Mouse (Mus musculus) embryo, embryonic 10 days (tissue): ENCODE data around the gene Fahd2a.

ENCODE experiments used
- DNase-seq: peaks from one replicate; pipeline ENCODE4 v3.0.0-alpha.2; 2015; ENCODE audit warnings: low spot score

The Fahd2a gene

DNA sequence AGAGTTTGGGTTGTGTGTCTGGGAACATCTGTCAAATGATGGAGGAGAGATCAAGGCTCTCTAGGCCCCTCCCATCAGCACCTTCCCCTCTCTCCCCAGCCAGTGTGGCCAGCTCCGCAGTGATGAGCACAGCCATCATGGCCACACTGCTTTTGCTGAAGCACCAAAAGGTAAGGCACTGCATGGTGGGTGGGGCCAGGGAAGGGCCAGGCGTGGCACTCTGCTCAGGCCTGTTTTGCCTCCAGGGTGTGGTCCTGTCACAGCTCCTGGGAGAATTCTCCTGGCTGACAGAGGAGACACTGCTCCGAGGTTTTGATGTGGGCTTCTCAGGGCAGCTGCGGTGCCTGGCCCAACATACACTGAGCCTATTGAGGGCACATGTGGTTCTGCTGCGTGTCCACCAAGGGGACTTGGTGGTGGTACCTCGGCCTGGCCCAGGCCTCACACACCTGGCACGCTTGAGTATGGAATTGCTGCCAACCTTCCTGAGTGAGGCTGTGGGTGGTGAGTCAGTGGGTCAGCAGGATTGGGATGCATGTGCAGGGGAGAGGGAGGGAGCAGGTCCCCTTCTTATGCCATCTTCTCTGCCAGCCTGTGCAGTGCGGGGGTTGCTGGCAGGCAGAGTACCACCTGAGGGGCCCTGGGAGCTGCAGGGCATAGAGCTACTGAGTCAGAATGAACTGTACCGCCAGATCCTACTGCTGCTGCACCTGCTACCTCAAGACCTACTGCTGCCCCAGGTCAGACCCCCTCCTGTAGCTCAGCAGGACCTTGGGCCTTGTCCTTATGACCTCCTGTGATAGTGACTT lies 10.7 kb downstream of the Fahd2a start:
- DNase-seq = no peak

DNA sequence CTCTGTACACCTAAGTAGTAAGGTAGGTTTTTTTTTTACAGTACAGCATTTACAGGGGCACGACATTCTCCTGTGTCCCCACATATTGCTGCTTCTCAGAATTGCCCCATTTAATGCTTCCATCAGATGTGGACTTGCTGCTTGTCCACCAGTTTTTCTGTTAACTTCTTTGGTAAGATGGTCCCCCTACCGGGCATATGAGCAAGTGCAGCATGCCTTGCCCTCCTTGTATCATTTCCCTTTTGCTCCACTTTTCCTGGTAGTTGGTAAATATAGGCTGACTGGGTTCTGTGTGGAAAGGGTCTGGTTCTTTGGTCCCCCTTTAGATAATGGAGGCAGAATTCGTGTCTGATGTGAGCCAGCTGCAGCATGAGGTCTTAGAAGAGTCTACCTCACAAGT lies 14.1 kb downstream of the Fahd2a start:
- DNase-seq = peak; percentile 73

- no peak for DNase-seq
Observed at GRCm38 (mm10) chr2:127424977-127425376, 19.4 kb downstream of the Fahd2a start, which contains the start of gene Gpat2. Gene Gpat2 (plus strand): TSS chr2:127425199.

DNA sequence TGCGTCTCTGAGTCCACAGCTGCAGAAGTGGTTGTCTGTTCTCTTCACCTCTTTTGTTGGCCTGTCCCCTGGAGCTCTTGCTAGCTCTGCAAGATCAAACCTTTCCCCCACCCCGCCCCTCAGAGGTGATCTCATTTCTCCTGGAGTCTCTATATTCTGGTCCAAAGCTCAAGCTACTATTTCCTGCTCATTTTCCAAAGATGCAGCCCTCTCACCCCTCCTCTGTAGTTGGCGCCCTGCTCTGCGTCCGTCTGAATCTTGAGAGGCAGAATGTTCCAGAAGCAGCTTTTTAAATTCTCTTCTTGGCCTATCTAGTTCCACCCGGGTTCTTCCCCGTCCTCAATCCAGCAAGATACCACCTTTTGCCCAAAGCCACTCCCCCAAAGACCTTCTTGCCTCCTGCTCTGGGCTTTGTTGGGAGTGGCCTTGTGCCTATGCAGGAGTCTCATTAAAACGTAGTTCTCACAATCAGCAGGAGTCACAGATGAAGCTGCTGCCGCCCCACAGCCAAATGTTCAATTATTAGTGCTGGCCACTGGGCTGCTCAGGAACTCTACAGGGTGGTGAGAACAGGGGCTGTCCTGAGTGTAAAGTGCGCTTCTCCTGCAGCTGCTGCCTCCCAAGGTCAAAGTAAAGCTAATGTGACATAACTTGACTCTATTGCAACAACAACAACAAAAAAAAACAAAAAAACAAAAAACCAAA lies 25.9 kb downstream of the Fahd2a start:
- no peak for DNase-seq

DNA sequence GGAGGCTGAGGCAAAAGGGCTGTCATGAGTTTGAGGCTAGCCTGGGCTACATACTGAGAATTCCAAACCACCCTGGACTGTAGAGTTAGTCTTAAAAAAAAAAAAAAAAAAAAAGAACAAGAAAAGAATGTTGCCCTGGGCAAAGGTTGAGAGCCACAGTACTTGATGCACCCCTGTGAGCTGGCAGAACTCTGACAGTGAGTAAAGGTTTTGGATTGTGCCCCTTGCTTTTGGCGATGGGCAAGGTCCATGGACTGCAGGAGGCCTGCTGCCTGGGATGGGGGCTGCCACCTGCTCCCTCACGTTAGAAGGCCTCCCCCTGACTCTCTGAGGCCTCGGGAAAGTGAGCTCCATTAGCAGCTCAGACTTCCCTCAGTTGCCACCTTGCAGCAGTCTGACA lies 27.7 kb downstream of the Fahd2a start:
- DNase-seq = no peak

GRCm38 (mm10) chr2:127415806-127416205 lies 28.6 kb downstream of the Fahd2a start:
- no peak for DNase-seq

DNA sequence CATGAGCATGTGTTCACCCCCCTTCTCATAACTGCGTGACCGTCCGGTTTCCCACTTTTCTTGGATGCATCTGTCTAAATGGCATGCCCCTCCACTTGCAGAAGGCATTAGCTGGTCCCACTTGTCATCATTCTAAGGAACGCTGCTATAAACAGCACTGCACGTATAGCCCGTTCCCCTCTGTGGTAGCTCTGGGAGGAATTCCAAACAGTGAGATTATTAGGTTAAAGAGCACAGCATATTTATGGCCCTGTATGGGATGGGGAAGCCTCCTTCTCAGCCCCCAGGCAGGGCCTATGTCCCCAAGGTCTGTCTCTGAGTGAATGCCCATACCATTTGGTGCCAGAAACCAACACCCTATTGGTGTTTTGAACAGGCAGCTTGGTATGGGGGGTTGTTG lies 33.2 kb downstream of the Fahd2a start:
- no peak for DNase-seq

DNA sequence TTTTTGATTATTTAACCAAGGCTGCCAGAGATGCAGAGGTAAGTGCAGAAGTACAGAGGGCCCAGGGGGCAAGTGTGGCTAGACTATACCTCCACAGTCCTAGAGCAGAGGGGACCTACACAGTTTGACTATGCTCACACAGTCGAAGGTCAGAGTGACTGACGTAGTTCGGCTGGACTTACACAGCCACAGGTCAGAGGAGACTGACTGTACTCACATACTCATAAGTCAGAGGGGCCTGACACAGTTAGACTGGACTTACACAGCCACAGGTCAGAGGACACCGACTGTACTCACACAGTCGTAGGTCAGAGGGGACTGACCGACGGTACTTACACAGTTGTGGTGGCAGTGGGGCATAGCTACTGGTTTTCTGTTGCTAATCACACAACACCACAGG lies 45.6 kb downstream of the Fahd2a start:
- DNase-seq = no peak

DNA sequence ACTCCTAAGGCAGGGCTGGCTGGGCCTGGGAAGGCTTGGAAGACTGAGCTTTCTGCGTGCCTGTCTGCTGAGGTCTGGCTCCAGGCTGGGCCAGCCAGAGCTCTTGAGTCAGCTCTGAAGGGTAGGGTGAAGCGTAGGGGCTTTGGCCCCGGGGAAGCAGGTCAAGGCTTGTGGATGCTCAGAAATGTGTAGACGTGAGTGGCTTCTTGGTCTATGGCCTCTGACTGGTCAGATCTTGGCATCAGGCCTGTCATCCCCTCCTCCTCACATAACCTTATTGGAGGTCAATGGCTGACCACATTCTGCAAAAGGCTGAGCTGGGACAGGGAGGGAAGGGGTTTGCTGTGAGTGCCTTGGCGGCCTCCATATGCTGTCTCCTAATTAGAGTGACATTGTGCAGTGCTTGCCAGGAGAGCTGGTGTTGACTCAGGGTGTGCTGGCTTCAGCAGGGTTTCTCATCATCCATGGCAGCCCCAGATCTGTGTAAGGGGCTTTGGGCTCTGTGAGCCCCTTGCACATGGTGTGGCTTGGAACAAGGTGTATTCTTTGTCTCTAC lies 49.7 kb downstream of the Fahd2a start:
- DNase-seq = no peak

GRCm38 (mm10) chr2:127391323-127391722 lies 53.0 kb downstream of the Fahd2a start:
- no peak for DNase-seq

- no peak for DNase-seq
Observed at GRCm38 (mm10) chr2:127390846-127391245, 53.5 kb downstream of the Fahd2a start.

DNA sequence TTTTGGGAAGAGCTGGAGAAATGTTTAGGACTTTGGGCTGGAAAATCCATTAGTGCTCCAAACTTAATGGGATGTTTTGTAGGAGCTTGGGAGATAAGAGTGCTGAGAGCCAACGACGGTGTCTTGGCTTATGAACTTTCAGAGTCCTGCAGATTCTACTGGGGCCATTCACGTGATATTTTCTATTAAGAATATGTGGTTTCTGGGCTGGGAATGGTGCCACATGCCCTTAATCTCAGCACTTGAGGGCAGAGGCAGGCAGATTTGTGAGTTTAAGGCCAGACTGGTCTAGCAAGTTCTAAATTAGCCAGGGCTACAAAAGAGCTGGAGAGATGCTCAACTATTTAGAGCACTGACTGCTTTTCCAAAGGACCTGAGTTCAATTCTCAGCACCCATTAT lies 54.0 kb downstream of the Fahd2a start:
- no peak for DNase-seq

DNA sequence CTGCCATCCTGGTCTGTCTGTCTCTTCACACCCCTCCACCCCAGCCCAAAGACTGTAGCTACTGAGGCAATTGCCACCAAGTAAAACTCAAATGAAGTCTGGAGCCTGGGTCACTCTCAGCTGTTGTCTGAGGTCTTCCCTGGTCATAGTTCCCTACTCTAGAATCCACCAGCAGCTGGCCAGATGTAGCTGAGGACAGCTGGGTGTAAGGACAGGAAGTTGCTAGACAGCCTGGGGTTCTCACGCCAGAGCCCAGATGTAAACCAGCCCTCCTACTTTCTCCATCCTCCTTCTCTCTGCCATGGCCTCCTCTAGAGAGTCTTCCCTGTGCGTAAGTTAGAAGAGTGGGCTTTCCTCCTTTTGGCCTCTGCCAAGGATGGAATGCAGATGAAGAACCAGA lies 56.8 kb downstream of the Fahd2a start:
- no peak for DNase-seq
